Mouse (Mus musculus): Measurements from ENCODE around the gene Elovl2.
"Not testable (repeated sequence)": the region's sequence is repeated elsewhere in the genome, so short reads cannot be mapped to it uniquely, and the experiment has no call there.

The Elovl2 gene

GRCm38 (mm10) chr13:41220304-41220834 lies at the start of gene Elovl2:
Gene Elovl2, minus strand, starts transcription at chr13:41220405.
- ATAC-seq (ENCODE audit: insufficient number of reproducible peaks, low FRiP score, low TSS enrichment), result peak; percentile 18; the same call in 1 of the 2 replicates

- ATAC-seq (ENCODE audit: insufficient number of reproducible peaks, low FRiP score, low TSS enrichment), result peak; percentile 50; the same call in 1 of the 2 replicates
Observed at GRCm38 (mm10) chr13:41267827-41268408, 47.7 kb upstream of the Elovl2 start.

- no peak for ATAC-seq (ENCODE audit: insufficient number of reproducible peaks, low FRiP score, low TSS enrichment)
Observed at GRCm38 (mm10) chr13:41263304-41264006, 43.2 kb upstream of the Elovl2 start.

GRCm38 (mm10) chr13:41261617-41262016 lies 41.4 kb upstream of the Elovl2 start:
- ATAC-seq (ENCODE audit: insufficient number of reproducible peaks, low FRiP score, low TSS enrichment), result not testable (repeated sequence)

- ATAC-seq (ENCODE audit: insufficient number of reproducible peaks, low FRiP score, low TSS enrichment), result 0 out of 2 replicates have a peak, but pooled peaks have one; percentile 26
Observed at GRCm38 (mm10) chr13:41257851-41258250, 37.6 kb upstream of the Elovl2 start.

- no peak for ATAC-seq (ENCODE audit: insufficient number of reproducible peaks, low FRiP score, low TSS enrichment)
Observed at GRCm38 (mm10) chr13:41256962-41257361, 36.8 kb upstream of the Elovl2 start.

GRCm38 (mm10) chr13:41256126-41256525 lies 35.9 kb upstream of the Elovl2 start:
- ATAC-seq (ENCODE audit: insufficient number of reproducible peaks, low FRiP score, low TSS enrichment), result no peak

- ATAC-seq (ENCODE audit: insufficient number of reproducible peaks, low FRiP score, low TSS enrichment), result no peak
Observed at GRCm38 (mm10) chr13:41252736-41253135, 32.5 kb upstream of the Elovl2 start.

- no peak for ATAC-seq (ENCODE audit: insufficient number of reproducible peaks, low FRiP score, low TSS enrichment)
Observed at GRCm38 (mm10) chr13:41252141-41252540, 31.9 kb upstream of the Elovl2 start.

- no peak for ATAC-seq (ENCODE audit: insufficient number of reproducible peaks, low FRiP score, low TSS enrichment)
Observed at GRCm38 (mm10) chr13:41251667-41252066, 31.5 kb upstream of the Elovl2 start.

GRCm38 (mm10) chr13:41251232-41251631 lies 31.0 kb upstream of the Elovl2 start:
- not testable (repeated sequence) for ATAC-seq (ENCODE audit: insufficient number of reproducible peaks, low FRiP score, low TSS enrichment)

- ATAC-seq (ENCODE audit: insufficient number of reproducible peaks, low FRiP score, low TSS enrichment), result no peak
Observed at GRCm38 (mm10) chr13:41250318-41250981, 30.2 kb upstream of the Elovl2 start.

GRCm38 (mm10) chr13:41249538-41250317 lies 29.5 kb upstream of the Elovl2 start, which contains the start of gene Smim13:
Gene Smim13, plus strand, starts transcription at chr13:41249844.
- peak; percentile 98 for ATAC-seq (ENCODE audit: insufficient number of reproducible peaks, low FRiP score, low TSS enrichment)

GRCm38 (mm10) chr13:41248751-41249520 lies 28.7 kb upstream of the Elovl2 start:
- peak; percentile 27 for ATAC-seq (ENCODE audit: insufficient number of reproducible peaks, low FRiP score, low TSS enrichment)

GRCm38 (mm10) chr13:41244306-41244830 lies 24.2 kb upstream of the Elovl2 start:
- no peak for ATAC-seq (ENCODE audit: insufficient number of reproducible peaks, low FRiP score, low TSS enrichment)

GRCm38 (mm10) chr13:41241557-41241956 lies 21.4 kb upstream of the Elovl2 start:
- no peak for ATAC-seq (ENCODE audit: insufficient number of reproducible peaks, low FRiP score, low TSS enrichment)

- ATAC-seq (ENCODE audit: insufficient number of reproducible peaks, low FRiP score, low TSS enrichment), result peak; percentile 51; the same call in 1 of the 2 replicates
Observed at GRCm38 (mm10) chr13:41238805-41239130, 18.6 kb upstream of the Elovl2 start.

- no peak for ATAC-seq (ENCODE audit: insufficient number of reproducible peaks, low FRiP score, low TSS enrichment)
Observed at GRCm38 (mm10) chr13:41238035-41238804, 18.0 kb upstream of the Elovl2 start.
